Comparison of ENCODE assay signal across 10 mouse cellular contexts in the genomic region with DNA sequence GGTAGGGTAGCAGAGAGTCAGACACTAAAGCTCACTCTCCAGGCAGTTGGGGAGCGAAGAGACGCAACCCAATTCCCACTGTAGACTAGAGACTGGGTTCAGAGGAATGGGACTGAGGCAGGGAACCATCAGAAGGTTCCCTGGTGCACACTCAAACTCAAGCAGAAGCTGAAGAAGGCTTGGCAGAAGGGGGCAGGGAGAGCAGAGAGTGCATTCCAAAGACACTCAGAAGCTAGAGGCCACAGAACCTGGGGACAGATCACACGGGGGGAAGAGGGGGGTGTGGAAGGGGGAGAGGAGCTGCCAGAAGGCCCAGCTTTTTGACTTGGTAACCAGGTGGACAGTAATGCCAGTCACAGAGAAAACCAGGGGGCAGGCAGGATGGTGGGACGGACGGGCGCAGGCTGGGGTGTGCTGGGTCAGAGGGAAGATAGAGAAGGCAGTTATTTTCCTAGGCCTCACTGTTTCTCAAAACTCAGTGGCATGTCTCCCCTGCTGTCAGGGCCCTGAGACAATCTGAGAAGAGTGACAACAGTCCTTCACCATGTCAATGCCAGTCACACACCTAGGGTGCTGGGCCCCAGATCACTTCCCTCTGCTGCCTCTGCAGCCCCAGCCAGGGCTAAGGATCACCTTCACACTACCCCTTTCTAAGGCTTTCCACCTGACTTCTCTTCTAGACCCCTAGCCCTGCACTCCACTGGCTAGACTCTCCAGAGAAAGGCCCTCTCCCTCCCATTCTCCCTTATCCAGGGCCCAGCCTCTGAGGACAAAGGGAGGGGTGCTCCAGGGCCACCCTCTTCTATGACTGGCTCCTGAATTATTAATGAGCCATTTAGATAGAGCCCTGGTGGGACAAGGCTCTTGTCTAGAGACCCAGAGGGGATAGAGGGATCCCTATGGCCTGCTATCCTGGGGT. TPM values are rescaled to one million over a fixed set of nuclear protein-coding genes. Genes with fewer than 3 reads are reported as not detected.
DNase-seq lines count a peak whose midpoint lies in the region; ATAC-seq and TF ChIP-seq lines count a peak whose summit lies in the region.
"Had no signal": no experiment of that assay in that cellular context is flagged by ENCODE, and none has a peak within 500 bp of the region (broad histone marks: within the 10 kb centered on the region; RNA-seq: fewer than 3 reads in every experiment).

No protein-coding gene starts in this region.

- H3K4me1 ChIP-seq in heart, postnatal 0 days (ENCODE audit: control insufficient read depth, insufficient read depth), result peaks cover 30% of the 10 kb centered on the region
- H3K4me1 ChIP-seq in forebrain, embryonic 10.5 days, result peaks cover 98% of the 10 kb centered on the region
- peaks cover 39% of the 10 kb centered on the region for H3K4me1 ChIP-seq in limb, embryonic 11.5 days (ENCODE audit: control insufficient read depth, insufficient read depth, low read length)
- H3K4me1 ChIP-seq in midbrain, embryonic 13.5 days (replicated peaks), result peaks cover 96% of the 10 kb centered on the region

- no peaks in the 10 kb centered on the region for H3K27me3 ChIP-seq in heart, postnatal 0 days (ENCODE audit: control insufficient read depth, insufficient read depth, low read length)
- no peaks in the 10 kb centered on the region for H3K27me3 ChIP-seq in forebrain, embryonic 10.5 days (ENCODE audit: poor library complexity, severe bottlenecking)
- H3K27me3 ChIP-seq in limb, embryonic 11.5 days (ENCODE audit: control insufficient read depth, insufficient read depth, low read length), result no peaks in the 10 kb centered on the region
- no peaks in the 10 kb centered on the region for H3K27me3 ChIP-seq in midbrain, embryonic 13.5 days

- no peak overlapping the region for H3K9ac ChIP-seq in heart, postnatal 0 days (replicated peaks; ENCODE audit: low read depth, low read length)
- peak overlapping the region; percentile 8; the same call in 1 of the 2 replicates for H3K9ac ChIP-seq in limb, embryonic 11.5 days (ENCODE audit: low read length)
- H3K9ac ChIP-seq in midbrain, embryonic 13.5 days (replicated peaks), result peak overlapping the region; percentile 61

- TF ChIP-seq EP300 in heart, postnatal 0 days (IDR thresholded peaks at IDR 0.05; ENCODE audit: low read depth), result no peak

- H3K36me3 ChIP-seq in heart, postnatal 0 days (replicated peaks; ENCODE audit: control insufficient read depth, insufficient read depth, low read length), result no peaks in the 10 kb centered on the region; the same call in 1 of the 2 replicates
- peaks cover 95% of the 10 kb centered on the region for H3K36me3 ChIP-seq in forebrain, embryonic 10.5 days (replicated peaks)
- peaks cover 4% of the 10 kb centered on the region; the same call in 1 of the 2 replicates for H3K36me3 ChIP-seq in limb, embryonic 11.5 days (ENCODE audit: control insufficient read depth, insufficient read depth, low read length)
- peaks cover 36% of the 10 kb centered on the region for H3K36me3 ChIP-seq in midbrain, embryonic 13.5 days

- no peak overlapping the region for H3K27ac ChIP-seq in heart, postnatal 0 days (ENCODE audit: low read depth)
- peak overlapping the region; percentile 96 for H3K27ac ChIP-seq in forebrain, embryonic 10.5 days
- peak overlapping the region; percentile 60; the same call in 1 of the 2 replicates for H3K27ac ChIP-seq in limb, embryonic 11.5 days (replicated peaks; ENCODE audit: low read depth, low read length)
- H3K27ac ChIP-seq in midbrain, embryonic 13.5 days, result peak overlapping the region; percentile 97

- H3K9me3 ChIP-seq in heart, postnatal 0 days (replicated peaks; ENCODE audit: control insufficient read depth, low read length), result no peaks in the 10 kb centered on the region
- peaks cover 8% of the 10 kb centered on the region; the same call in 1 of the 2 replicates for H3K9me3 ChIP-seq in forebrain, embryonic 10.5 days
- H3K9me3 ChIP-seq in limb, embryonic 11.5 days (ENCODE audit: control insufficient read depth, low read length), result no peaks in the 10 kb centered on the region
- H3K9me3 ChIP-seq in midbrain, embryonic 13.5 days, result no peaks in the 10 kb centered on the region

- H3K4me3 ChIP-seq in heart, postnatal 0 days (ENCODE audit: low read depth, low read length), result no peak overlapping the region
- peak overlapping the region; percentile 38 for H3K4me3 ChIP-seq in forebrain, embryonic 10.5 days
- H3K4me3 ChIP-seq in limb, embryonic 11.5 days (ENCODE audit: low read depth, low read length), result no peak overlapping the region
- no peak overlapping the region for H3K4me3 ChIP-seq in midbrain, embryonic 13.5 days (replicated peaks)

- DNase-seq in heart, postnatal 0 days (ENCODE audit: low spot score), result no peak
- no peak for DNase-seq in heart, postnatal 4 days
- no peak for DNase-seq in forebrain, embryonic 10.5 days (ENCODE audit: extremely low spot score, low spot score)
- DNase-seq in limb, embryonic 11.5 days (ENCODE audit: low spot score), result no peak
- DNase-seq in MN1 (ENCODE audit: low spot score), result no peak
- no peak for DNase-seq in urinary bladder, adult 2 months (ENCODE audit: low spot score)
- no peak for DNase-seq in spleen, postnatal 36 days (ENCODE audit: low spot score in 2 of 2)
- DNase-seq: thymus, postnatal 25 days had no signal

- ATAC-seq in heart, postnatal 0 days (ENCODE audit: insufficient read depth, low read depth), result peak; percentile 22; the same call in 1 of the 2 replicates
- ATAC-seq in limb, embryonic 11.5 days (ENCODE audit: insufficient number of reproducible peaks, low FRiP score, low TSS enrichment, low read depth), result peak; percentile 1; the same call in 1 of the 2 replicates
- ATAC-seq in midbrain, embryonic 13.5 days, result peak; percentile 82
- ATAC-seq: CD4-positive, CD25-positive, alpha-beta regulatory T cell, adult 4 months had no signal

- no peak for TF ChIP-seq CTCF in heart, postnatal 0 days (IDR thresholded peaks at IDR 0.05; ENCODE audit: low read depth)

- no peak overlapping the region for H3K4me2 ChIP-seq in heart, postnatal 0 days (ENCODE audit: low read depth, low read length)
- peak overlapping the region; percentile 8 for H3K4me2 ChIP-seq in limb, embryonic 11.5 days (ENCODE audit: low read depth, severe bottlenecking)
- H3K4me2 ChIP-seq in midbrain, embryonic 13.5 days (replicated peaks), result peak overlapping the region; percentile 38

- 77% methylated on average over 6 of the region's 6 CpGs for WGBS in heart, postnatal 0 days
- 62% methylated on average over 6 of the region's 6 CpGs for WGBS in forebrain, embryonic 10.5 days
- WGBS in limb, embryonic 11.5 days, result 80% methylated on average over 6 of the region's 6 CpGs
- 52% methylated on average over 6 of the region's 6 CpGs for WGBS in midbrain, embryonic 13.5 days

RNA-seq across cellular contexts. Expression of a gene that starts 15.3 kb away (rescaled TPM):
- 33.7 and 40.8 TPM in 2 replicates for total RNA-seq in heart, postnatal 0 days (2014; rRNA removed; ENCODE audit: low replicate concordance)
- 5.2 and 5.9 TPM in 2 replicates for polyA plus RNA-seq in heart, postnatal 0 days (2015; fragmentation: Nextera tagmentation; extraction: Ambion mirVana)
- total RNA-seq in heart, postnatal 4 days (2021), result 10 to 100 TPM; 39.4 to 40.7 TPM
- polyA plus RNA-seq in forebrain, embryonic 10.5 days (2016; fragmentation: Nextera tagmentation; extraction: Ambion mirVana), result 99.7 and 102 TPM in 2 replicates
- polyA plus RNA-seq in limb, embryonic 11.5 days (2014; fragmentation: Nextera tagmentation; extraction: Ambion mirVana), result 46.8 and 51.0 TPM in 2 replicates
- polyA plus RNA-seq in midbrain, embryonic 13.5 days (2015; fragmentation: Nextera tagmentation; extraction: Ambion mirVana), result 80.3 and 91.8 TPM in 2 replicates
- 67.7 and 98.4 TPM in 2 replicates for polyA plus RNA-seq in urinary bladder, adult 2 months (2012; rRNA removed)

Comparison
In these comparisons a context has a peak if more than half of its experiments do, and no peak if none do; other contexts are left out.
1. ATAC-seq: peak in every context shown above with its lines; median percentile 82 in midbrain, embryonic 13.5 days; 22 in heart, postnatal 0 days; 1 in limb, embryonic 11.5 days.